Mouse (Mus musculus): ENCODE measurements around the gene Pop5.

The Pop5 gene

GRCm38 (mm10) chr5:115214864-115215263 lies 20.8 kb upstream of the Pop5 start:
- no peak for DNase-seq (ENCODE audit: extremely low read depth, low read depth, low spot score)

DNA sequence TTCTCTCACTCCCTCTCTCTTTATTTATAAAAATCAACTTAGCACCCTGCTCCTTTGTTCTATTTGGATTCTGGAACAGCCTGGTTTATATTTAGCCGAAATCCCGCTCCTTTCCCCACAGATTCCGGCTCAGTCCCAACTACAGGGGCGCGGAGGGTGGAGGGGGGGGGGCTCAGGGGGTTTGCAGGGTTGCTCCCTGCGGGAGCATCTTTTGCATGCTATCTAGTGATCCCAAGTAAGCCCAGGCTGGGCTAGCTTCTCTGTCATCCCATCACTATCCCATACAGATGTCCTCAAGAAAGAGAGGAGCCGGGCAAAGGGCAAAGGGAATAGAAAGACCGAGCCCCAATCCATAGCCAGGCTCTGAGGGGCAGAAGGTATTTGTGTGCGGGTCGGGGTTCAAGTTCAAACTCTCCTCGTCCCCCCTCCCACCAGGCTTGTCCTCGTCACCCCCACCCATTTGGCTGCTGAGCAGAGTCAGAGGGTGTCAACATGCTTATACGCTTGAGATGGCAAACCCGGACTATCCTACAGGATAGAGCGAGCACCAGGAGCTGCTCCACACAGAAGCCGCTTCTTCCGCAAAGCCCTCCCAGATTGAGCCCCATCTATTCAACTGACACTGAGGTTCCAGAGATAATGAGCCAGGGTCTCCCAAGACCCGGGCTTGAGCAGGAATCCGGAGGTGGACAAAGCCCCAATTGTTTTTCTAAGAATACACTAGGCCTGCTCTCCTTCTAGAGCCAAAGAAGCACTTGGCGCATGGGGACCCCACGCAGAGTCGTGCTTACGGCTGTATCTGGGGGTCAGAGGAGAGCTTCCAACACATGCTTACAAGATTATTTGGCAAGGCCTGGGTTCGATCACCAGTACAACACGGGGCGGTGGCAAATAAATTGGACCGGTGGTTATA lies 20.1 kb upstream of the Pop5 start:
- no peak for DNase-seq (ENCODE audit: extremely low read depth, low read depth, low spot score)

DNA sequence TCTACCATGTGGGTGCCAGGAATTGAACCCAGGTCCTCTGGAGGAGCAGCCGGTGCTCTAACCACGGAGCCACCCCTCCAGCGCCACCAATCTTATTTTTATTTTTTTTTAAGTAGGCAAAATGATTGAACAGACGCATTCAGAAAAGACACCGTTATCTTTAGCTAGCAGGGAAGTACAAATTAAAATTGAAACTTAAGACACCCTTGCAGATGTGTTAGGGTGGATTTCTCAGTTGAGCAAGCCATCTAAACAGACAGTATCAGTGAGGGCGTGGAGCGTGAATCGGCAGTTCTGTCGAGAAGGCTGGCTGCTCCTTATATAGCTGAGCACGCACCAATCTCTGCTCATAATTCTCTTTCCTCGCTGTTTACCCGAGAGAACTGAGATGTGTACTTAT lies 17.6 kb upstream of the Pop5 start:
- DNase-seq (ENCODE audit: extremely low read depth, low read depth, low spot score) = no peak

DNA sequence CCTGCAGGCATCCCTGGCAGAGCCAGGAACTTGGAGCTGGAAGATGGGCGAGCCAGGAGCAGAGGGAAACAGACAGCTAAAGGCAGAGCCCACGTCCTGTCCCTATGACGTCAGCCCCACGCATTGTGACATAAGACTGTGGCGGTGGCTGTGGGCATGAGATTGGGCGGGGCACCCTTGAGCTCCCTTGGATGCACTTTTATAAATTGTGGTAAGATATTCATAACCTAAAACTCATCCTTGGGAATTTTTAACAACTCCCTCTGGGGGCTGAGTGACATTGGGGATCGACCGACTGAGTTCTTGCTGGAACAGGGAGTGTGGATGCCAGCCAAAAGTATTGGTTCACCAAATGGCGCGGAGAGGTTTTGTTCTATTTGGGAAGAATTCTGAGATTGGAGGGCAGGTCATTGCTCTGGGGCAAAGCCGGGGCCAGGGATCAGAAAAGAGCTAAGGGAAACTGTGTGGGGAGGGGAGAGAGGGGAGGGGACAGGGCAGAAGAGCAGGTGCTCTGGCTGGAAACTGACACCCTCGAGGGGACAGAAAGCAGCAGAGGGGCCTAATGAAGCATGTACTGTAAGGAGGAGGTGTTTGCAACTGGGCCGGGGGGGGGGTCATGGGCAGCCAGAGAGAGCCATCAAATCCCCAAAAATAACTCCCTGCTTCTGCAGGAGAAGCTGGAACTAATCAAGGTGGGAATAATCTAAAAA lies 14.6 kb upstream of the Pop5 start:
- DNase-seq (ENCODE audit: extremely low read depth, low read depth, low spot score) = no peak

DNA sequence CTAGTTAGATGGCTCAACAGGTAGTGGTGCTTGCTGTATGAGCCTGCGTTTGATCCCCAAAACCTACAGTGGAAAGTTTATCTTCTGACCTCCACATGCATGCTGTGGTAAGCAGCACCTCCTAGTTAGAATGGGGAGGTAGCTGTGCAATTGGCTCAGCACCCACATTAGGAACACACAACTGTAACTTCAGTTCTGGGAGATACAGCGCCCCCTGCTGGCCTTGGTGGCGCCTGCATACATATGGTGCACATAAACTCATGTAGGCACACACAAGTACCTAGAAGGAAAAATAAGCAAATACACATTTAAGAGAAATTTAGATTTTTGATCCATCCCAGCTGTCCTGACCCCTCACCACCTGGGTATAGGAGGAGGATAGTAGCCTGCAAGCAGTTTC lies 13.2 kb upstream of the Pop5 start:
- no peak for DNase-seq (ENCODE audit: extremely low read depth, low read depth, low spot score)

- DNase-seq (ENCODE audit: extremely low read depth, low read depth, low spot score) = no peak
Measured at GRCm38 (mm10) chr5:115230830-115231551, 4.6 kb upstream of the Pop5 start.

DNA sequence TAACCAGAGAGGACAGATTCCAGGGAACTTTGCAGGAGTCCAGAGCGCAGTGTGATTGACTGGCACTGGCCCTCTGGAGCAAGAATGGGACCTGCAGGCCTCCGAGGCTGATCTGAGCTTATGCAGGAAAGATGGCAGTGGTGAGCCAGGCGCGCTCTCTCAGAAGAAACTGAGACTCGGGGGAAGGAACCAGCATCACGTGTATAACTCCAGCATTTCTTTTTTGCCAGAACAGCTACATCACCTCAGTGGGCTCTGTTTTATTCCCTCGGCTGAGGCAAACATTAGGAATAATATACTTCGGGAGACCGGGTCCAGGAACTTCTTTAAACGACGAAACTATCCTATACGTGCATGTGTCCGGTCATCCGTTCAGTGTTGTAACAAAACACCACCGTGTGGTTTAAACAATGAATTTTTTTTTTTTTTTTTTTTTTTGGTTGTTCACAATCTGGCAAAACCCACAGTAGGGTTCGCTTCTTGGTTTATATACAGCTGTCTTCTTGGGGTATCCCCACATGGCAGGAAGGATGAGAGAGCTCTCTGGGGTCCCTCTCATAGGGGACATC lies 4.0 kb upstream of the Pop5 start:
- DNase-seq (ENCODE audit: extremely low read depth, low read depth, low spot score) = no peak

- no peak for DNase-seq (ENCODE audit: extremely low read depth, low read depth, low spot score)
Measured at GRCm38 (mm10) chr5:115232516-115232915, 3.1 kb upstream of the Pop5 start.

- no peak for DNase-seq (ENCODE audit: extremely low read depth, low read depth, low spot score)
Measured at GRCm38 (mm10) chr5:115233031-115233780, 2.4 kb upstream of the Pop5 start.

DNA sequence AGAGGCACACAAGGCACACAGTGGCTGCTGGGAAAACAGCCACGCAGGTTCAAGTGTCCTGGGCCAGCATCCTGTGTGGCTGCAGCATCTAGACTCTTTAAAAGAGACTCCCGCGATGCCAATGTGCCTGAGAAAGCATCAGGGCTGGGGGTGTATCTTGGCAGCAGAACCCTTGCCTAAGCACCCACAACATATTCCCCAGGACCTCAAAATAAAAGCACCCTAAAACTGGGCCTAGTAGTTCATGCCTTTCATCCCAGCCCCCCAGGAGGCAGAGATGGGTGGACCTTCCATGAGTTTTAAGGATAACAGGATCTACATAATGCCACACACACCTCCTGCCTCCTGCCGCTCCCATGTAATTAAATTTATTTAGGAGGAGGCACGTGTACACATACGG lies 1.1 kb upstream of the Pop5 start:
- no peak for DNase-seq (ENCODE audit: extremely low read depth, low read depth, low spot score)

GRCm38 (mm10) chr5:115235323-115235771 lies 289 bp upstream of the Pop5 start:
- no peak for DNase-seq (ENCODE audit: extremely low read depth, low read depth, low spot score)

DNA sequence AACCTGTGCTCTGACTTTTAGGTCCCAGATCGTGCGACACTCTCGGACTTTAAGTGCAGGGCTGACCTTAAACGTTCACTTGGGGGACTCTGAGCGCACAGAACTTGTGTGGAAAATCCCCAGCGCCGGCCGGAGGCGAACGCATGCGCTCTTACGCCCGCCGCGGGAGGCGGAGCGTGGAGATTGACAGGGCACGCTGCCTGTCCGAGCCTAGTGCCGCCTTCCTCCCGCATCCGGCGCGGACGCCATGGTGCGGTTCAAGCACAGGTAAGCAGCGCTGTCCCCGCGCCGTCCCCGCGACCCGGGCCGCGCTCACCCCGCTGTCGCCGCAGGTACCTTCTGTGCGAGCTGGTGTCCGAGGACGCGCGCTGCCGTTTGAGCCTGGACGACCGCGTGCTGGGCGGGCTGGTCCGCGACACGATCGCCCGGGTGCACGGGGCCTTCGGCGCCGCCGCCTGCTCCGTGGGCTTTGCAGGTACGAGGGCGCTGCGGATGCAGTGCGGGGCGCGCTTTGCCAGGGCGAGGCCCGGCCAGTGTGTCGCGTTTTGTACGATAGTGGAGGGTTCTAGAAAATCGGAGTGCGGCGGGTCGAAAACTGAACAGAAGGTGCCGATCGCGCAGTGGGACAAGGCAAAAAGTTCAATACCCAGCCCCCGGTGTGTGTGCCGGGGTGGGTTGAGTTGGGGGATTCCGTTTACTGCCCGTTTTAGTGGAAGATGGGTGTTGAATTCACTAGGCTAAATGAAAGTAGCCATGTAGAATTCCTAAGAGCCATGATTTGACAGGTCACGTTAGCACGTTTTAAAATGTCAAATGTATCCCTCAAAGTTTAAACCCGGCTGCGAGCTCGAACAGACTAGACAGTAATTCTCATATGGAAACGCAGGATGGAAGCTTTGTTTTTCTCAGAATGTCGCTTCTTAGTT lies 2.4 kb downstream of the Pop5 start:
- DNase-seq (ENCODE audit: extremely low read depth, low read depth, low spot score) = no peak

DNA sequence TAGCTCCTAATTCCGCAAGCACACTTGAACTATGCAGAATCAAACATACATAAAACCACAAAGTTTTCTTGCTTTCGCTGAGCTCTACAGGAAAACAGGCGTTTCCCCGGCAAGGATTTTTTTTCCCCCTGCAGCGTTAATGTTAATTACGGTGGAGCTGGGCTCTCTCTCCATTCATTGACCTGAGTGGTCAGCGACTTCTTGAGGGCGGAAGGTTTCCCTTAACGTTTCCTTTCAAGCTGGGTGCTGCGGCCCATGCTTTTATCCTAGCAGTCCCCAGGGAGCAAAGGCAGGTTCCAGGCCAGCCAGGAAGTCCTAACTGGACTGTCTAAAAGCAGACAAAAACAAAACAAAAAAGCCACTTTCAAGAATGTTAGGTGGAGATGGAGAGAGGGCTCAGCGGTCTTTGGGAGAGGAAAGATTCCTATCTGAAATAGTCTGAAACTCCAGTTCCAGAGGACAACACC lies 3.1 kb downstream of the Pop5 start:
- no peak for DNase-seq (ENCODE audit: extremely low read depth, low read depth, low spot score)

- DNase-seq (ENCODE audit: extremely low read depth, low read depth, low spot score) = peak; percentile 85
Measured at GRCm38 (mm10) chr5:115240191-115240590, 4.6 kb downstream of the Pop5 start.

DNA sequence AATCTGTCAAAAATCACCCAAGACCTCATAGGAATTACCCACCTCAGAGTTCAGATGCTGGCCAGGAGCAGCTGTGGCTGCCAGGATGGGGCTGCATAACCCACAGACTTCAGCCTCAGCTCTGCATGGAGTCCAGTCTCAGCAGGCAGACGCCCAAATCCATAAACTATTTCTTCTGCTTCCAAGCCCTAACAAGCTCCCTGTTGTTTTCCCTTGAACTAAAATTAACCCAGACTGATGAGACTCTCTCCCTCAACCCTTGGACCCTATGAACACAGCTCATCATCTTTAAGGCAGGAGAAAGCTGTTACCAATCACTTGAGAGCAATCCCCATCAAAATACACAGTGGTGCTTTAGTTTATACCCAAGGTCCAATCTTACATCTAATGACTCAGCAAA lies 19.8 kb downstream of the Pop5 start:
- DNase-seq (ENCODE audit: extremely low read depth, low read depth, low spot score) = no peak

GRCm38 (mm10) chr5:115256909-115257546 lies 21.4 kb downstream of the Pop5 start:
- DNase-seq (ENCODE audit: extremely low read depth, low read depth, low spot score) = no peak

- DNase-seq (ENCODE audit: extremely low read depth, low read depth, low spot score) = no peak
Measured at GRCm38 (mm10) chr5:115260356-115260755, 24.7 kb downstream of the Pop5 start.

DNA sequence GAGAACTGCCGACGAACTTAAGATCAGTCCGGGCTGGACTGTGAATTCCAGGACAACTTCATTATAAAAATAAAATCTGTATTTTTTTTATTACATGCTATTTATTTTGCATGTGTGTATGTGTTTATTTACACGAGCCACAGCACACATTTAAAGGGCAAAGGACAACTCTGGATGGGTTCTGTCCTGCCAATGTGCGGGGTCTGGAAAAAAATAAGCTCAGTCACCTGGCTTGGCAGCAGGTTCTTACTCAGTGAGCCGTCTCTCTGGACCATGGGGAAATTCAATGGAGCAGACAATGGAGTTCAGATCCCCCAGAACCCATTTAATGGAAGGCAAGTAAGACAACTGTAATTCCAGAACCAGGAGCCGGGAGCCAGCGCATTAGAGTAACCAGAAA lies 25.5 kb downstream of the Pop5 start:
- DNase-seq (ENCODE audit: extremely low read depth, low read depth, low spot score) = no peak

GRCm38 (mm10) chr5:115261880-115262279 lies 26.2 kb downstream of the Pop5 start:
- no peak for DNase-seq (ENCODE audit: extremely low read depth, low read depth, low spot score)
